Mouse (Mus musculus): Measurements from ENCODE around the gene Rps27. TPM values are rescaled to one million over a fixed set of nuclear protein-coding genes. Genes with fewer than 3 reads are reported as not detected.

The Rps27 gene
- 1,935 TPM for polyA plus RNA-seq (2014; fragmentation: Illumina TruSeq; extraction: RNeasy Lipid Tissue Mini Kit (QIAGEN cat#74804); ENCODE audit: low read depth, low replicate concordance)

GRCm38 (mm10) chr3:90213377-90213866 is at the start of gene Rps27, which contains the start of gene Rab13:
Rps27 (minus strand) TSS chr3:90213651.
Rab13 (plus strand) TSS chr3:90213695.

GRCm38 (mm10) chr3:90253653-90254418 is 40.4 kb upstream of the Rps27 start, which contains the start of gene Crtc2:
Crtc2 (plus strand) TSS chr3:90254163.

GRCm38 (mm10) chr3:90247960-90248745 is 34.7 kb upstream of the Rps27 start, which contains the start of gene Slc39a1:
Slc39a1 (plus strand) TSS chr3:90248172.

DNA sequence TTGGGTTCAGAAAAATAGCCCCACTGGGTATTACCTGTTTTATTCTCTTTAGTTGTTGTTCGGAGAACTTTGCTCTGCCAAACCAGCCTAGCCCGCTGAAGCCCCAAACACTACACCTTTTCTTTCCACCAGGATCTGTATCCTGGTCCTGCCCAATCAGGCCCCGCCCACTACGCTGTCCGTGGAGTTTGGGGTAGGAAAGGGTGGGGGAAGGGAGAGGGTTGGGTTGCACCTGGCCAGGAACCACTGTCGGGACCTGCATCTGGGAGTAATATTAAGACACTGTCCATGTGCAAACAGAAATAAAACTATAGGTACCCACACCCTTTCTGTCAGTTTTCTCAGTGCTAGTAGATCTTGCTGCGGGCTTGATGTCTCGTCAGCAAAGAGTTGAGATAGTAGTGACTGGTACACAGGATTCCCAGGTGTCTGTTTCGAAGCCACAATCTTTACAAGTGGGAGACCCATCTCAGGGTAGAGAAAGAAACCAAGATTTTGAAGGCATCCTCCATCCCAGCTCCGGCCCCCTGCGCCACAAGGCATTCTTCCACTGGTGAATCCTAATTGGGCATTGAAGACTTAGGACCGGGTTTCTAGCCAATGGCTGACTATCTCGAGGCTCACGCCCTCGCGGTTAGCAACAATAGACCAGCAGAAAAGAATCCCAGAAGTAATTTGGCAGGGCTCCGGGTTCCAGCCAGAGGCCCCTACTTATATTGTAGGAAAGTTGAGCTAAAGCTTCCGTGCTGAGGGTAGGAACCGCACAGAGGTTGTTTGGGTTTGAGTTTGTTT is 29.7 kb upstream of the Rps27 start, which contains the start of gene Creb3l4:
TSS of gene Creb3l4 (minus strand) at position 529 of the 792 bp plus-strand sequence.

DNA sequence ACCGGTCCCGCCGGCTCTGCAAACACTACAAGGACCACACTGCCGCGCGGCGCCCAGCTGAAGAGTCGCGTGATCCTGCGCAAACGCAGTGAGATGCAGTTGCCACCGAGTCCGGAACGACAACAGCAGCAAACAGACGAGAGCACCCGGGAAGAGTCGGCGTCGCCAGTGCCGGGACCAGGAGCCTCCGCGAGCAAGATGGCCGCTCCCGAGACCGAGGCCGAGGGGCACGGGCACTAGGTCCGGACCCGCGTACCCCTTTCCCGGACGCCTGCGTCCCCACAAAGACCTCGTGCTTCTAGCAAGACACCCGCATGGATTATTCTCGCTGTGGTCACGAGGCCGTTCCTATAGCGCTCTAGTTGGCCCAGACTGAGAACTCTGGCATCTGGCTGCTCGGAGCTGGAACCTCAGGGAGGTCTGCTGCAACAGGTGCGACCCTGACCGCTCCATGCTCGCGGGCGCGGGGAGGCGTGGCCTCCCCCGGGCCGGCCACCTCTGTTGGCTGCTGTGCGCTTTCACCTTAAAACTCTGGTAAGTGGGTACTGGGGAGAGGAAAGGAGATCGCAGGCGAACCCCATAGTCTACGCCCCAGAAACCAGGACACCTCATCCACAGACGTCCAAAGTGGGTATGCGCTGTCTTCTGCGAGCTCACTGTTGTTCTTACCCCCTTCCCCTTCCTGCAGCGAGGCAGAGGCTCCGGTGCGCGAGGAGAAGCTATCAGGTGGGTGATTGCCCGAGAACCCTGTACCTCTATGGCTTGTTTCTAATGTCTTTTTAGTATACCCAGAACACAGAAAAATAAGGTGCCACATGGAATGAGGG is 18.3 kb upstream of the Rps27 start, which contains the start of gene Jtb:
TSS of gene Jtb (plus strand) at position 91 of the 827 bp plus-strand sequence.

Other genes starting within 250 kb of the Rps27 start
- 41.9 TPM for gene Hax1, start 214.9 kb downstream of the Rps27 start, polyA plus RNA-seq (2014; fragmentation: Illumina TruSeq; extraction: RNeasy Lipid Tissue Mini Kit (QIAGEN cat#74804); ENCODE audit: low read depth, low replicate concordance)
- gene 4933434E20Rik, start 162.0 kb downstream of the Rps27 start, polyA plus RNA-seq (2014; fragmentation: Illumina TruSeq; extraction: RNeasy Lipid Tissue Mini Kit (QIAGEN cat#74804); ENCODE audit: low read depth, low replicate concordance), result 93.9 TPM
- 78.7 TPM for gene Ubap2l, start 161.0 kb downstream of the Rps27 start, polyA plus RNA-seq (2014; fragmentation: Illumina TruSeq; extraction: RNeasy Lipid Tissue Mini Kit (QIAGEN cat#74804); ENCODE audit: low read depth, low replicate concordance)
- 62.9 TPM for gene Tpm3, start 141.0 kb downstream of the Rps27 start, polyA plus RNA-seq (2014; fragmentation: Illumina TruSeq; extraction: RNeasy Lipid Tissue Mini Kit (QIAGEN cat#74804); ENCODE audit: low read depth, low replicate concordance)
- 0.13 TPM for gene Nup210l, start 109.5 kb downstream of the Rps27 start, polyA plus RNA-seq (2014; fragmentation: Illumina TruSeq; extraction: RNeasy Lipid Tissue Mini Kit (QIAGEN cat#74804); ENCODE audit: low read depth, low replicate concordance)
- 6.8 TPM for gene Rab13, start within 50 bp of the Rps27 start, polyA plus RNA-seq (2014; fragmentation: Illumina TruSeq; extraction: RNeasy Lipid Tissue Mini Kit (QIAGEN cat#74804); ENCODE audit: low read depth, low replicate concordance)
- 71.9 TPM for gene Jtb, start 17.9 kb upstream of the Rps27 start, polyA plus RNA-seq (2014; fragmentation: Illumina TruSeq; extraction: RNeasy Lipid Tissue Mini Kit (QIAGEN cat#74804); ENCODE audit: low read depth, low replicate concordance)
- gene Creb3l4, start 29.9 kb upstream of the Rps27 start, polyA plus RNA-seq (2014; fragmentation: Illumina TruSeq; extraction: RNeasy Lipid Tissue Mini Kit (QIAGEN cat#74804); ENCODE audit: low read depth, low replicate concordance), result not detected
- gene Slc39a1, start 34.5 kb upstream of the Rps27 start, polyA plus RNA-seq (2014; fragmentation: Illumina TruSeq; extraction: RNeasy Lipid Tissue Mini Kit (QIAGEN cat#74804); ENCODE audit: low read depth, low replicate concordance), result 60.2 TPM
- gene Crtc2, start 40.5 kb upstream of the Rps27 start, polyA plus RNA-seq (2014; fragmentation: Illumina TruSeq; extraction: RNeasy Lipid Tissue Mini Kit (QIAGEN cat#74804); ENCODE audit: low read depth, low replicate concordance), result 19.2 TPM
- 33.2 TPM for gene Dennd4b, start 51.5 kb upstream of the Rps27 start, polyA plus RNA-seq (2014; fragmentation: Illumina TruSeq; extraction: RNeasy Lipid Tissue Mini Kit (QIAGEN cat#74804); ENCODE audit: low read depth, low replicate concordance)
- gene Gatad2b, start 79.5 kb upstream of the Rps27 start, polyA plus RNA-seq (2014; fragmentation: Illumina TruSeq; extraction: RNeasy Lipid Tissue Mini Kit (QIAGEN cat#74804); ENCODE audit: low read depth, low replicate concordance), result 14.3 TPM
- 1.0 TPM for gene Slc27a3, start 176.3 kb upstream of the Rps27 start, polyA plus RNA-seq (2014; fragmentation: Illumina TruSeq; extraction: RNeasy Lipid Tissue Mini Kit (QIAGEN cat#74804); ENCODE audit: low read depth, low replicate concordance)
- gene Ints3, start 220.0 kb upstream of the Rps27 start, polyA plus RNA-seq (2014; fragmentation: Illumina TruSeq; extraction: RNeasy Lipid Tissue Mini Kit (QIAGEN cat#74804); ENCODE audit: low read depth, low replicate concordance), result 23.4 TPM

Measured in heart, adult 10 weeks (tissue).